Mouse (Mus musculus) megakaryocyte-erythroid progenitor cell, adult 5-6 weeks (primary cell): Measurements from ENCODE around the gene Tcstv3. TPM values are rescaled to one million over a fixed set of nuclear protein-coding genes. Genes with fewer than 3 reads are reported as not detected.
A peak's percentile ranks its signal among the peaks of the same experiment; 100 is the strongest.
"Not testable (repeated sequence)": the region's sequence is repeated elsewhere in the genome, so short reads cannot be mapped to it uniquely, and the experiment has no call there.

Source experiments
- ATAC-seq: replicated peaks from 2 replicates; pipeline ENCODE4 v1.8.0; 2016; ENCODE audit warnings: mild to moderate bottlenecking, inconsistent platforms; ENCODE audit not compliant: severe bottlenecking, poor library complexity, low FRiP score, low TSS enrichment
- total RNA-seq, 2 experiments: library from RNA; stranded (forward) in 1 of 2; stranded (reverse) in 1 of 2; fragments of 200-1000, 215-1000 nt in 1 of 2; fragments of >200 nt in 1 of 2; fragmentation: Nextera tagmentation in 1 of 2; gene quantifications; 2 replicates each; pipeline ENCODE4 v1.2.3; 2014 to 2017

The Tcstv3 gene
- total RNA-seq (2014; fragmentation: Nextera tagmentation) (not detected in 2 replicates), total RNA-seq (2017) (not detected in 2 replicates)

DNA sequence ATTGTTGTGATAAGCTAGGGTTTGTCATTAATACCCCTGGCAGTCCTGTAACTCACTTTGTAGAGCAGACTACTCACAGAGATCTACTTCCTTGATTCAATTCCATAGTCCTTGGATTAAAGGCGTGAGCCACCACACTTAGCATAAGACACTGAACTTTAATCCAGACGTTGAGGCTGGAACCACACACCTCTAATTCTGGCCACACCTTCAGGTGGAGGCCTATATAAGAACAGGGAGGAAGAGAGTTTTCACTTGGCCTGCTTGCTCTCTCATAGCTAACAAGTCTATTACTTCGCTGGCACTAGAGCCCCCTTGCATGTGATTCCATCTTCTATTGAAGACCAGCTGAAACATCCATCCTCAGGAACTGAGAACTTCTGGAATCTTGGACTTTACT is at the start of gene Tcstv3:
TSS of gene Tcstv3 (plus strand) at position 301 of the 400 bp plus-strand sequence.
- not testable (repeated sequence) for ATAC-seq

DNA sequence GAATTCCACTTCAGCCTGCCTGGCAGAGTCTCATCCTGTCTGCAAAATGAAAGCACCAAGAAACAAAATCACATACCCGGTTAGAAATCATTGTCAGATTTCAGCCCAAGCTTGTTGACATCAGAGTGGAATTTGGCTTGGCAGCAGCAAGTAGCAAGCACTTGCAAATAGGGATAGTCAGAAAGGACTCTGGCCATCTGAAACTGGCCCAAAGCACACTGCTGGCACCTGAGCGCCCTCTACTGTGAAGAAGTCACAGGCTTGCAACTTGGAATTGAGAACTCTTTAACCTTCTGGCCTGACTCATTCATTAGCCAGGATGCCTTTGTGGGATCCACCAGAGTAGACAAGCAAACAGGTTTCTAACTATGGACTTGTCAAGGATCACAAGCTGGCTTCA is 38.8 kb upstream of the Tcstv3 start:
- 0 out of 2 replicates have a peak, but pooled peaks have one; percentile 37 for ATAC-seq

DNA sequence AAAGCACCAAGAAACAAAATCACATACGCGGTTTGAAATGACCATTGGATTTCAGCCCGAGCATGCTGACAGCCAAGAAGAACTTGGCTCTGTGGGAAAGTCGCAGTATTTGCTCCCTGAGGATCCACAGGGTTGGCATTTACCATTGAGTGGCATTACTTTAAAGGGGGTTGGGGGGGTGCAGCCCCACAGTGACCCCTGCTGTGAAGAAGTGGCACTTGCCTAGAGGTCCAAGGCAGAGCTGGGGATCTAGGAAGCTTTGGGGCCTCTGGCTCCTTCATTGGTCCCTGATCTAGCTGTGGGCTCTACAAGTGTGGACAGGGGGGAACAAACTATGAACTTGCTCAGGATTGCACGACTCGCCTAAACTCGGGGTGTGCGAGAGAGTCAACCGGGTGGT is 37.9 kb upstream of the Tcstv3 start:
- no peak for ATAC-seq

DNA sequence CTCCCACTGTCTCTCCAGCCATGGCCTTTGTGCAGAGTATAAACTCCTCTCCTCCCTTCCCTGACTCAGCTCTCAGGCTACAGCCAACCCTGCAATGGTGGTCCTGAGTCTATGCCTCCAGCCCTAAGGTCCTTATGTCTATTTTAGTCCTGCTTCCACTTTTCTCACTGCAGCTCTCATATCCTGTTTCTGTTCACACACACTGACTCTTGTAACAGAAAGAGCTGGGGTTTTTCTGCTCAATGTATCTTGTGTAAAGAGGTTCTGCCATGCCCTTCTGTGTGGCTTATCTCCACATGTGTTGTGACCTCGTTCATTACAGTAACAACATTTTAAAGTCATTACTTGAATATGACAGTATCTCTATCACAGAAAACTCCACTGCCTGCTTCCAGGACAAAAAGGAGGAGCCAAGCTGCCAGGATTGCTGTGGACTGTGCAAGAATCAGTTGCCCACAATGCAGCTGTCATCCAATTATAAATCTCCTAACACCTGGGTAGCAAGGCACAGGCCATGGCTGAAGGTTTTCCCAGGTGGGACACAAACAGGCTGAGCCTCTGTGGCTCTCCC is 17.3 kb upstream of the Tcstv3 start:
- 0 out of 2 replicates have a peak, but pooled peaks have one; percentile 18 for ATAC-seq

DNA sequence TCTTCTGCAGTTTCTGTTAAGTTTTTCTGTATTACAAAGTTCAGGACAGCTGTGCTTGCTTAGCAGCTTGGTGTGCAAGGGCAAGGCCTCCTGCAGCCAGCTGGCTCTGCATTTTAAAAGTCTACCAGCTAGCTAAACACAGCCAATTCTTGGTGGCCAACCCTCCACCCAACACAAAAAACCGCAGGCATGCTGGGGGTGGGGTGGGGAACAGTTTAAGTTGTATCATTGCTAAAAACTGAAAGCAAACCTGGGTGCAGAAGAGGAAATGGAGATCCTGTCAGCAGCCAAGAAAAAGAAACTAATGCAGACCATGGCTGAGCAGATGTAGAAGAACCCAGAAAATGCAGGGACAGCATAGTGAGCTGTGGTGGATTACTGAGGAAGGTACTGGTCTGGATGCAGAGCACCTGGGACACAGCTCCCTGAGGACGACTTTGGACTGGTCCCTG is 16.7 kb upstream of the Tcstv3 start, which contains the start of gene BC147527:
TSS of gene BC147527 (plus strand) at position 402 of the 452 bp plus-strand sequence.
- ATAC-seq = peak; percentile 55

DNA sequence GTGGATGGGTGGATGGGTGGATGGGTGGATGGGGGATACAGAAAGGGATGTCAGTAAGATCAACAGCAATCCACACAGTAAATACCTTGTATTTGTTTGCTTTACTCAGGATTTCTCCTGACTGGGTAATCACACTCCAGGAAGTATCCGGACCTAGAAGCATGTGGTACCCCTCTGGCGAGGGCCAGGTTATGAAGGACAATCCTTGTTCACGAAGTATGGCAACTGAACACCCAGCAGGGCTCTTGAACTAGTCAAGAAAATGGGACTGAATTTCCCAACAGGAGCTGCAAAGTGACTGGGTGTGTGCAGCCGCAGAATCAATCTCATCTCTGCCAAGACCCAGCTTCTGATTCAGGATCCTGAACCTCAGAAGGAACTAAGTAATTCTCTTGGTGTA is 15.8 kb upstream of the Tcstv3 start:
- no peak for ATAC-seq

DNA sequence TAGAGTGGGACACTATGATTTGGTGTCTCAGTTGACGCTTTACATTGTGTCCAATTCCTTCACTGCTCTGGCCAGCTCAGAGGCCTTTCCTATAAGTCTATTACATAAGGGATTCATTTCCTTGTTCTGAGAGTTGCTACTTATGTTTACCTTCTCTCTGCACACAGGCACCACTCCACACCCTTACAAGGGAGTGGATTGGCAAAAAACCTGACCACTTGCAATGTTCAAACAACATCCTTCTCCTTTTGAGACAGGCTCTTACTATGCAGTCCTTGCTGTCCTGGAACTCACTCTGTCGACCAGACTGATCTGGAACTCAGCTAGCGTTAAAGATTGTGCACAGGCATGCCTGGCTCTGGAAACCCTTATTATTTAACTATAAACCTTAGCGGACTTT is 5.9 kb upstream of the Tcstv3 start:
- ATAC-seq = no peak

DNA sequence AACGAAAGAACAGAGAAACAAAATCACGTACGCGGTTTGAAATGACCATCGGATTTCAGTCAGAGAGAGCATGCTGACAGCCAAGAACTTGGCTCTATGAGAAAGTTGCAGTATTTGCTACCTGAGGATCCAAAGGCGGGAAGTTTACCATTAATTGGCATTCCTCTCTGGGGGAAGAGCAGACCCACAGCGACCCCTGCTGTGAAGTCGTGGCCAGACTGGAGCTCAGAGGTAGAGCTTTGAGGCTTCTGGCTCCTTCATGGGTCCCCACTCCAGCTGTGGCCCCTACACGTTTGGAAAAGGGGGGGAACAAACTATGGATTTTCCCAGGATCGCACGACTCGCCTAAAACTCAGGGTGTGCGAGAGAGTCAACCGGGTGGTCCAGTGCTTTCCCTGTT is 3.1 kb upstream of the Tcstv3 start:
- 0 out of 2 replicates have a peak, but pooled peaks have one; percentile 57 for ATAC-seq

DNA sequence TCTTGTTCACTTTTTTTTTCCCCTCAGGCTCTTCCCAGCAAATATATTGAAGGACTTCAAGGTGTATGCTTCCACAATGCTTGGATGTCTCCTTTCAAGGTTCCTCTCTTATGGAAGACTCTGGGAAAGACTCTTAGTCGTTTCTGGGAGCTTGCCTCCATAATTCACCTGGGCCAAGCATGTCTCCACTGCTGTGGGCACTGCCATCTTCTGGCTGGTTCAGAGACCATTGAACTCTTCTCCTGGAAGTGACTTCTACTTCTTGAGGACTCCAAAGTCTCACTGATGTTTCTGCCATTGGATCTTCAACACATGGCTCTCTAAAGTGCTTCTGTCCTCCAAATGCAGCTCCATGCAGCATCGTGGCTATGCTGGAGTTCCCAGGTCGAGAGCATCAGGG is 3.5 kb downstream of the Tcstv3 start:
- ATAC-seq = no peak

DNA sequence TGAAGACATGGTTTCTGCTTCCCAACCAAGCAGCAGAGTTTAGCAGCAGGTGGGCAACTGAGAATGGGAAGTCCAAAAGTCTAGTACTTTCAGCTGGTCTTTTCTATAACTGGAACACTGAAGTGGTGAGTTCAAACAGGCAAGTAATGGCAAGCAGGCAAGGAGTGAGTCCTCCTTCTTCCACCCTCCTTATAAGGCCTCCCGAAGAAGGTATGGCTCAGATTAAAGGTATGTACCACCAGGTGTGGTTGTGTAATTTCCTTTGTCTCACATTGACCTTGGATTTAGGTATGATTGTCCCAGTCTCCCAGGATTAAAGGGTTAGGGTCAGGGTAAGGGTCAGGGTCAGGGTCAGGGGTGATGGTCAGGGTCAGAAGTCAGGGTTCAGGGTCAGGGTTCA is 4.0 kb downstream of the Tcstv3 start:
- ATAC-seq = 0 out of 2 replicates have a peak, but pooled peaks have one; percentile 10

Other genes starting within 250 kb of the Tcstv3 start
- gene Gm20767, start 176.6 kb upstream of the Tcstv3 start, total RNA-seq (2014; fragmentation: Nextera tagmentation) = not detected in 2 replicates
- gene Gm20767, start 176.6 kb upstream of the Tcstv3 start, total RNA-seq (2017) = not detected in 2 replicates
- not detected in 2 replicates for gene Gm21818, start 144.4 kb upstream of the Tcstv3 start, total RNA-seq (2014; fragmentation: Nextera tagmentation)
- not detected in 2 replicates for gene Gm21818, start 144.4 kb upstream of the Tcstv3 start, total RNA-seq (2017)
- gene Gm21762, start 100.9 kb upstream of the Tcstv3 start, total RNA-seq (2014; fragmentation: Nextera tagmentation) = not detected in 2 replicates
- gene Gm21762, start 100.9 kb upstream of the Tcstv3 start, total RNA-seq (2017) = not detected in 2 replicates
- not detected in 2 replicates for gene Gm21731, start 77.8 kb upstream of the Tcstv3 start, total RNA-seq (2014; fragmentation: Nextera tagmentation)
- not detected in 2 replicates for gene Gm21731, start 77.8 kb upstream of the Tcstv3 start, total RNA-seq (2017)
- not detected in 2 replicates for gene AF067061, start 53.8 kb upstream of the Tcstv3 start, total RNA-seq (2014; fragmentation: Nextera tagmentation)
- gene AF067061, start 53.8 kb upstream of the Tcstv3 start, total RNA-seq (2017) = not detected in 2 replicates
- 0.57 TPM in 1 of 2 replicates, not detected in the other for gene BC147527, start 16.5 kb upstream of the Tcstv3 start, total RNA-seq (2014; fragmentation: Nextera tagmentation)
- 3.7 and 4.2 TPM in 2 replicates for gene BC147527, start 16.5 kb upstream of the Tcstv3 start, total RNA-seq (2017)